Mouse (Mus musculus) G1E-ER4 (cell line): ENCODE measurements at regions not wholly inside any gene's neighbourhood (a gene's known extent, or its start where the extent isn't known, plus 50 kb on each side); places are given as distances from the start of the nearest gene placed in this dataset.

Source experiments
- GATA1 ChIP-seq: IDR thresholded peaks from one replicate; pipeline ENCODE4 v1.8.0; 2012; ENCODE audit warnings: low read length, inconsistent platforms

DNA sequence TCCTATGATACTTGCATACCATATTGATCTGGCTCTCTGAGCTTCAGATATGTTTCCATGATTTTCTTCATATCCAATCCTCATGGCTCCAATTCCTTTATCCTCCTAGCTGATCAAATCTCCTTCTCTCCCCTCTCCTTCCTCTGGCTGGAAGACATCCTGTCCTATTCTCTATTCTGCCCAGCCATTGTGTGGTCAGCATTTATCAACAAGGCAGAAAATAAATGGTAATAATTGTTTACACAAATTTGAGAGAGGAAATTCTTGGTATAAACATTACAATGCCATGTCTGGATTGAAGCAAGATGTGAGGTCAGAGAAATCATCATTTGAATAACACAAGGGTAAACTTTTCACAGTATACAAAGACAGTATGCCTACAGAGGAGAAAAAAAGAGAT lies 158.2 kb downstream of the Naf1 start:
- TF ChIP-seq GATA1, result no peak

DNA sequence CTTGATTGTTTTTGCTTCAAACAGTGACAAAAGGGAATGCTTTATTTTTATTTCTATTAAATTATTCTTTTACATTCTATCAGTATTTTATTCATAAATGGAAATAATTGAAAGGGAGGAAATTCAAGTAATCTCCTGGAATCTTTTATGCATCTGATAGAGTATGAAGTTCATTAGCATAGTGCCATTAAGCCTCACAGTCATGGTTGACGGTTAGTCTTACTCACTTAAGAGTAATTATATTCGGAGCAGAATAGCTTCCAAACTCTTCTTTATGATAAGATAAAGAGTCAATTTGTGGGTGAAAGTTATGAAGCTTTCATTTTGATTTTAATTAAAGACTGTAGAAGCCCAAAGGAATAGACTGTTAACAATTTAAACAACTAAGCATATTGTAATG lies 172.8 kb downstream of the Naf1 start:
- no peak for TF ChIP-seq GATA1

DNA sequence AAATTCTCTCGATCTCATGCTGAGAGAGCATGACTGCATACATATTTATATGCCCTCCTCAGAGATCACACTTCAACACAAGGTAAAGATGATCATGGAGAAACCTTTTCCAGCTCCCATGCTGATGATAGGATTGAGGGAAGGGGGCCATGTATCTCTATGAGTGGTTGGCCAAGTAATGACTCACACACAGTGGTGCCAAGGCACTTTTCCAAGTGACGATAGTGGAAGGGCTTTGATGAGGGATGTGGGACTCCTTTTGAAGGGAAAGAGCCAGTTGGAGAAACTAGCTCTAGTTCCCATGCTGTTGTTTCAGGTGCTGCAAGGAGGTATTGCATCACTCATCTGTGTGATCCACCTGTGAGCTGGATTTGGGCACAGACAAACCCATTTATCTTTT lies 201.5 kb downstream of the Naf1 start:
- no peak for TF ChIP-seq GATA1

GRCm38 (mm10) chr8:67068036-67068721 lies 208.2 kb downstream of the Naf1 start:
- peak; percentile 87 for TF ChIP-seq GATA1

DNA sequence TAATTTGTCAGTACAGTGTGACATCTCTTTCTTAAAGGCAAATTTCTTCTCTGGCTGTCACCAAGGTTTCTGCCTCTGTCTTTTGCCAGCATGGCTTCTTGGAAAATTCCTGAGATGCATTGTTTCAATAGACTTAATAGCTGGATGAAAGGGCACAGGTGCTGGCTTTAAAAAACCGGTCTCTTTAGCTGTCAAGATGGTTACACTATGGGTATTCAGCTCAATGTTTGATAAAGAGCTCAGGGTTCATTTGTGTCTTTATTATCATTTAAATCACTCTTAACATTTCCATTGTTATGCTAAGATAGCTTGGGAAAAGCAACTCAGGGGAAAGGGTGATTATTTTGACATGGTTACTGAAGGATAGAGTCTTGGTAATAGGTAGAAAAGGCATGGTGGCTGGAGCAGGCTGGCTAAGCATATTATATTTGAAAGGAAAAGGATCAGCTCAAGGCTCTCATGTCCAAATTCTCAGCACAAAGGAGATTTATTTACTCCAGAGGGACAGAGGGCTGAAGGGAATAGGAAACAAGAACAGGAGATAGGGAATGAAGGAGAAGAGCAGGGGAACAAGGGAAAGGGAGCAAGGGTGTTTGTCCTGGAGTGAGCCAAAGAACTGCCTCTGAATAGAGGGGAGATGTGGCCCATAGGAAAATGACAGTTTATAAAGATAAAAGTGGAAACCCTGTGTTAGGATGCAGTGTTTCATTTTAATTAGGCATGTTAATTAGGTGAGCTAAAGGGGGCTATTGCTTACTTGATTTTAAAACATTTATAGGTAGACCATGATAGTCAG lies 226.4 kb downstream of the Naf1 start:
- no peak for TF ChIP-seq GATA1
